10 mouse cellular contexts compared by ENCODE assay signal in genomic region chr10:70949254-70950104, GRCm38 (mm10).
A peak's percentile ranks its signal among the peaks of the same experiment; 100 is the strongest.
DNase-seq lines count a peak whose midpoint lies in the region; ATAC-seq and TF ChIP-seq lines count a peak whose summit lies in the region.
"Had no signal": no experiment of that assay in that cellular context is flagged by ENCODE, and none has a peak within 500 bp of the region (broad histone marks: within the 10 kb centered on the region; RNA-seq: fewer than 3 reads in every experiment).

No protein-coding gene starts in this region.

- H3K9ac ChIP-seq in heart, postnatal 0 days (replicated peaks; ENCODE audit: low read depth, low read length): no peak overlapping the region
- no peak overlapping the region for H3K9ac ChIP-seq in hindbrain, embryonic 15.5 days
- H3K9ac ChIP-seq in neural tube, embryonic 13.5 days: peak overlapping the region; percentile 52
- H3K9ac ChIP-seq: limb, embryonic 12.5 days had no signal

- no peak for TF ChIP-seq EP300 in heart, postnatal 0 days (IDR thresholded peaks at IDR 0.05; ENCODE audit: low read depth)

- ATAC-seq in heart, postnatal 0 days (ENCODE audit: insufficient read depth, low read depth): no peak; the same call in 1 of the 2 replicates
- peak; percentile 67 for ATAC-seq in hindbrain, embryonic 15.5 days (ENCODE audit: low FRiP score, low read depth)
- peak; percentile 66 for ATAC-seq in neural tube, embryonic 13.5 days (ENCODE audit: low read depth)

- no peak for TF ChIP-seq CTCF in heart, postnatal 0 days (IDR thresholded peaks at IDR 0.05; ENCODE audit: low read depth)
- TF ChIP-seq CTCF in lung, adult 2 months (IDR thresholded peaks at IDR 0.05; ENCODE audit: insufficient read depth, low read length): no peak
- TF ChIP-seq CTCF in kidney, adult 2 months (conservative IDR thresholded peaks at IDR 0.05; ENCODE audit: insufficient read depth, insufficient read length, low read depth, low read length): no peak

- no peaks in the 10 kb centered on the region for H3K36me3 ChIP-seq in heart, postnatal 0 days (replicated peaks; ENCODE audit: control insufficient read depth, insufficient read depth, low read length)
- H3K36me3 ChIP-seq in hindbrain, embryonic 15.5 days: no peaks in the 10 kb centered on the region
- no peaks in the 10 kb centered on the region for H3K36me3 ChIP-seq in neural tube, embryonic 13.5 days
- H3K36me3 ChIP-seq in kidney, adult 2 months (ENCODE audit: control insufficient read depth, insufficient read depth, low read length): peaks cover 3% of the 10 kb centered on the region

- H3K27ac ChIP-seq in heart, postnatal 0 days (ENCODE audit: low read depth): 0 out of 2 replicates have a peak overlapping the region, but pooled peaks have one; percentile 18
- H3K27ac ChIP-seq in hindbrain, embryonic 15.5 days (replicated peaks): peak overlapping the region; percentile 81
- H3K27ac ChIP-seq in neural tube, embryonic 13.5 days (replicated peaks): peak overlapping the region; percentile 87
- no peak overlapping the region for H3K27ac ChIP-seq in kidney, adult 2 months (ENCODE audit: insufficient read depth, low read depth, low read length)
- H3K27ac ChIP-seq: limb, embryonic 12.5 days had no signal

- no peak for DNase-seq in heart, postnatal 0 days (ENCODE audit: low spot score)
- no peak for DNase-seq in heart, adult 11 months
- DNase-seq in embryo, embryonic 9.5 days (ENCODE audit: extremely low spot score): peak; percentile 61
- no peak for DNase-seq in lung, adult 2 months
- DNase-seq in kidney, adult 2 months: no peak
- no peak for DNase-seq in gastrocnemius, postnatal 4 days (ENCODE audit: low spot score in 2 of 2)

- no peak overlapping the region for H3K4me3 ChIP-seq in heart, postnatal 0 days (ENCODE audit: low read depth, low read length)
- peak overlapping the region; percentile 11; the same call in 1 of the 2 replicates for H3K4me3 ChIP-seq in hindbrain, embryonic 15.5 days
- peak overlapping the region; percentile 10; the same call in 1 of the 2 replicates for H3K4me3 ChIP-seq in neural tube, embryonic 13.5 days
- no peak overlapping the region for H3K4me3 ChIP-seq in lung, adult 2 months (replicated peaks; ENCODE audit: extremely low read depth, low read depth, low read length)
- no peak overlapping the region for H3K4me3 ChIP-seq in kidney, adult 2 months (ENCODE audit: insufficient read depth, low read depth, low read length)
- H3K4me3 ChIP-seq: limb, embryonic 12.5 days; myocyte had no signal

- H3K27me3 ChIP-seq in heart, postnatal 0 days (ENCODE audit: control insufficient read depth, insufficient read depth, low read length): no peaks in the 10 kb centered on the region
- no peaks in the 10 kb centered on the region for H3K27me3 ChIP-seq in hindbrain, embryonic 15.5 days
- no peaks in the 10 kb centered on the region for H3K27me3 ChIP-seq in neural tube, embryonic 13.5 days
- H3K27me3 ChIP-seq in kidney, adult 2 months (replicated peaks; ENCODE audit: control insufficient read depth, insufficient read depth, low read length): no peaks in the 10 kb centered on the region
- H3K27me3 ChIP-seq: limb, embryonic 12.5 days had no signal

- TF ChIP-seq POLR2A in lung, adult 2 months (IDR thresholded peaks at IDR 0.05; ENCODE audit: borderline replicate concordance, extremely low read depth, low read depth, low read length): no peak
- TF ChIP-seq POLR2A in kidney, adult 2 months (IDR thresholded peaks at IDR 0.05; ENCODE audit: low read depth, low read length): no peak

- no peak overlapping the region for H3K4me2 ChIP-seq in heart, postnatal 0 days (ENCODE audit: low read depth, low read length)
- H3K4me2 ChIP-seq in hindbrain, embryonic 15.5 days: peak overlapping the region; percentile 48
- peak overlapping the region; percentile 49 for H3K4me2 ChIP-seq in neural tube, embryonic 13.5 days
- H3K4me2 ChIP-seq: limb, embryonic 12.5 days had no signal

- no peaks in the 10 kb centered on the region for H3K4me1 ChIP-seq in heart, postnatal 0 days (ENCODE audit: control insufficient read depth, insufficient read depth)
- peaks cover 50% of the 10 kb centered on the region for H3K4me1 ChIP-seq in hindbrain, embryonic 15.5 days (replicated peaks)
- H3K4me1 ChIP-seq in neural tube, embryonic 13.5 days (replicated peaks): peaks cover 35% of the 10 kb centered on the region
- no peaks in the 10 kb centered on the region for H3K4me1 ChIP-seq in lung, adult 2 months (ENCODE audit: control insufficient read depth, insufficient read depth, low read length)
- H3K4me1 ChIP-seq in kidney, adult 2 months (ENCODE audit: control insufficient read depth, insufficient read depth, low read length): no peaks in the 10 kb centered on the region

- WGBS in heart, postnatal 0 days: 47% methylated on average over 23 of the region's 23 CpGs
- WGBS in hindbrain, embryonic 15.5 days: 8% methylated on average over 23 of the region's 23 CpGs
- WGBS in neural tube, embryonic 13.5 days: 13% methylated on average over 23 of the region's 23 CpGs
- WGBS in lung, adult 2 months: 27% methylated on average over 23 of the region's 23 CpGs
- 54% methylated on average over 23 of the region's 23 CpGs for WGBS in kidney, adult 2 months

- H3K9me3 ChIP-seq in heart, postnatal 0 days (replicated peaks; ENCODE audit: control insufficient read depth, low read length): no peaks in the 10 kb centered on the region
- no peaks in the 10 kb centered on the region for H3K9me3 ChIP-seq in hindbrain, embryonic 15.5 days
- no peaks in the 10 kb centered on the region for H3K9me3 ChIP-seq in neural tube, embryonic 13.5 days
- H3K9me3 ChIP-seq: limb, embryonic 12.5 days had no signal

Comparison
In these comparisons a context has a peak if more than half of its experiments do, and no peak if none do; other contexts are left out.
1. H3K4me3 ChIP-seq: peak in hindbrain, embryonic 15.5 days (single experiment) and neural tube, embryonic 13.5 days (single experiment); none in heart, postnatal 0 days (single experiment), lung, adult 2 months (single experiment) and kidney, adult 2 months (single experiment).